Mouse (Mus musculus) stomach, postnatal 0 days (tissue): Measurements from ENCODE around the gene Elovl6.

Experiments
- CTCF ChIP-seq: IDR thresholded peaks from 2 replicates; pipeline ENCODE4 v1.5.1; 2016; ENCODE audit warnings: antibody characterized with exemption, low read depth, mild to moderate bottlenecking, moderate library complexity
- EP300 ChIP-seq: optimal IDR thresholded peaks from 2 replicates; pipeline ENCODE3; 2016; ENCODE audit warnings: antibody characterized with exemption

- no peak for TF ChIP-seq EP300
- no peak for TF ChIP-seq CTCF
Observed at GRCm38 (mm10) chr3:129624193-129624805, 92.1 kb downstream of the Elovl6 start.
